Mouse (Mus musculus) R1 (cell line): ENCODE measurements around the gene Fads6.
A peak's percentile ranks its signal among the peaks of the same experiment; 100 is the strongest.

ENCODE experiments used
- DNase-seq: peaks from one replicate; pipeline ENCODE4 v3.0.0-alpha.2; 2018; ENCODE audit warnings: low read depth, low spot score

Gene Fads6

GRCm38 (mm10) chr11:115297214-115297826, at the start of gene Fads6:
Gene Fads6, minus strand, starts transcription at chr11:115297663.
- peak; percentile 73 for DNase-seq

GRCm38 (mm10) chr11:115345515-115345914, 48.1 kb upstream of the Fads6 start:
- no peak for DNase-seq

GRCm38 (mm10) chr11:115344967-115345366, 47.5 kb upstream of the Fads6 start:
- peak; percentile 58 for DNase-seq

GRCm38 (mm10) chr11:115341866-115342265, 44.4 kb upstream of the Fads6 start:
- DNase-seq: no peak

GRCm38 (mm10) chr11:115341246-115341645, 43.8 kb upstream of the Fads6 start:
- no peak for DNase-seq

- DNase-seq: no peak
These were observed 40.4 kb upstream of the Fads6 start for GRCm38 (mm10) chr11:115337826-115338225.

- DNase-seq: no peak
These were observed 39.9 kb upstream of the Fads6 start for GRCm38 (mm10) chr11:115337350-115337749.

- DNase-seq: peak; percentile 23
These were observed 38.7 kb upstream of the Fads6 start for GRCm38 (mm10) chr11:115336115-115336514.

GRCm38 (mm10) chr11:115335223-115335622, 37.8 kb upstream of the Fads6 start:
- no peak for DNase-seq

GRCm38 (mm10) chr11:115334531-115334930, 37.1 kb upstream of the Fads6 start, which contains the start of gene Otop3:
Gene Otop3, plus strand, starts transcription at chr11:115334731.
- no peak for DNase-seq

GRCm38 (mm10) chr11:115329339-115329738, 31.9 kb upstream of the Fads6 start:
- DNase-seq: peak; percentile 66

GRCm38 (mm10) chr11:115326730-115327129, 29.3 kb upstream of the Fads6 start:
- DNase-seq: no peak

- DNase-seq: no peak
These were observed 25.9 kb upstream of the Fads6 start for GRCm38 (mm10) chr11:115323354-115323753.

GRCm38 (mm10) chr11:115321906-115322693, 24.6 kb upstream of the Fads6 start, which contains the start of gene Ush1g:
Gene Ush1g, minus strand, starts transcription at chr11:115322041.
- peak; percentile 70 for DNase-seq

GRCm38 (mm10) chr11:115319704-115320383, 22.4 kb upstream of the Fads6 start:
- peak; percentile 75 for DNase-seq

GRCm38 (mm10) chr11:115318245-115319027, 21.0 kb upstream of the Fads6 start:
- DNase-seq: peak; percentile 23

- DNase-seq: no peak
These were observed 19.7 kb upstream of the Fads6 start for GRCm38 (mm10) chr11:115317204-115317603.

- DNase-seq: no peak
These were observed 16.8 kb upstream of the Fads6 start for GRCm38 (mm10) chr11:115314249-115314648.

- no peak for DNase-seq
These were observed 11.3 kb upstream of the Fads6 start for GRCm38 (mm10) chr11:115308781-115309180.

GRCm38 (mm10) chr11:115306863-115307262, 9.4 kb upstream of the Fads6 start, which contains the start of gene Otop2:
Gene Otop2, plus strand, starts transcription at chr11:115307163.
- DNase-seq: no peak

GRCm38 (mm10) chr11:115303167-115303566, 5.7 kb upstream of the Fads6 start:
- no peak for DNase-seq
